Comparison of ENCODE assay signal across 18 mouse cellular contexts in the genomic region with DNA sequence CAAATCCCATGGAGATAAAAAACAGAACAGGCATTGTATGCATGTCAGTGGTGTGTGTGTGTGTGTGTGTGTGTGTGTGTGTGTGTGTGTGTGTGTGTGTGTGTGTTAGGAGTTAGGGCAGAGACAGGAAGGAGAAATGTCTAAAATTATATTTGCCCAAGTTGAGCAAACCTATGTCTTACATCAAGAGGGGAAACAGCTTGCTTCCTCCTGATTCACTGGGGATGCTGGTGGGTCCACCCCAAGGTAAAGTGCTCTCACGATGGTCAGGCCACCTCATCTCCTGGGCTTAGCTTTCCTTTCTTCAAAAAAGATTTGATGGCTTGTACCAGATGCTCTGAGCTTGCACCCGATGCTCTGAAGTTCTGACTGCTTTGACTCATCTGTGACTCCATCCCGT. TPM values are rescaled to one million over a fixed set of nuclear protein-coding genes. Genes with fewer than 3 reads are reported as not detected.
DNase-seq lines count a peak whose midpoint lies in the region; ATAC-seq and TF ChIP-seq lines count a peak whose summit lies in the region.
"Had no signal": no experiment of that assay in that cellular context is flagged by ENCODE, and none has a peak within 500 bp of the region (broad histone marks: within the 10 kb centered on the region; RNA-seq: fewer than 3 reads in every experiment).

No protein-coding gene starts in this region.

- WGBS in lung, embryonic 14.5 days, result 59% methylated on average over 3 of the region's 3 CpGs
- WGBS in midbrain, postnatal 0 days, result 63% methylated on average over 3 of the region's 3 CpGs
- WGBS in hindbrain, embryonic 10.5 days, result 77% methylated on average over 3 of the region's 3 CpGs

- DNase-seq in lung, embryonic 14.5 days, result no peak
- no peak for DNase-seq in lung, postnatal 14 days
- peak; percentile 33 for DNase-seq in CD4-positive helper T cell, adult 2 months (ENCODE audit: low read depth, low spot score)
- peak; percentile 15 for DNase-seq in thymus, postnatal 0 days (ENCODE audit: low spot score)
- no peak for DNase-seq in testis, postnatal 10 days (ENCODE audit: low spot score)
- no peak for DNase-seq in midbrain, postnatal 0 days (ENCODE audit: low spot score)
- no peak for DNase-seq in hindbrain, embryonic 10.5 days (ENCODE audit: low spot score)
- DNase-seq: gastrocnemius, postnatal 10 days; heart, postnatal 4 days had no signal

- no peak for ATAC-seq in lung, embryonic 14.5 days (ENCODE audit: insufficient read depth)
- ATAC-seq in hematopoietic stem cell, adult 5-6 weeks (replicated peaks in 1 of 2; ENCODE audit: insufficient read depth in 1 of 2, low FRiP score in 2 of 2, low TSS enrichment in 1 of 2, low read depth in 1 of 2, poor library complexity in 2 of 2, severe bottlenecking in 2 of 2), result peak; percentile 58 to 61
- no peak for ATAC-seq in midbrain, postnatal 0 days (ENCODE audit: low FRiP score)
- ATAC-seq: forebrain, embryonic 16.5 days had no signal

- H3K4me2 ChIP-seq in lung, embryonic 14.5 days, result no peak overlapping the region
- no peak overlapping the region for H3K4me2 ChIP-seq in midbrain, postnatal 0 days (ENCODE audit: low read depth, low read length, poor library complexity, severe bottlenecking)

- H3K27me3 ChIP-seq in lung, embryonic 14.5 days (ENCODE audit: insufficient read depth, low read length), result no peaks in the 10 kb centered on the region
- H3K27me3 ChIP-seq in midbrain, postnatal 0 days (ENCODE audit: insufficient read depth, low read length), result no peaks in the 10 kb centered on the region
- H3K27me3 ChIP-seq in hindbrain, embryonic 10.5 days (ENCODE audit: insufficient read depth, poor library complexity, severe bottlenecking), result 0 out of 2 replicates have a peak, but pooled peaks cover 5% of the 10 kb centered on the region
- H3K27me3 ChIP-seq: intestine, embryonic 15.5 days; limb, embryonic 12.5 days; neural tube, embryonic 13.5 days had no signal

- peaks cover 15% of the 10 kb centered on the region; the same call in 1 of the 2 replicates for H3K4me1 ChIP-seq in lung, embryonic 14.5 days (ENCODE audit: insufficient read depth)
- H3K4me1 ChIP-seq in midbrain, postnatal 0 days (ENCODE audit: insufficient read depth, low read length), result no peaks in the 10 kb centered on the region
- peaks cover 19% of the 10 kb centered on the region for H3K4me1 ChIP-seq in hindbrain, embryonic 10.5 days (replicated peaks)

- H3K9ac ChIP-seq in lung, embryonic 14.5 days, result no peak overlapping the region
- H3K9ac ChIP-seq in midbrain, postnatal 0 days (replicated peaks; ENCODE audit: low read length, poor library complexity, severe bottlenecking), result no peak overlapping the region
- H3K9ac ChIP-seq: limb, embryonic 12.5 days; neural tube, embryonic 13.5 days had no signal

- peak overlapping the region; percentile 36; the same call in 1 of the 2 replicates for H3K27ac ChIP-seq in lung, embryonic 14.5 days (ENCODE audit: low read depth)
- no peak overlapping the region for H3K27ac ChIP-seq in midbrain, postnatal 0 days (ENCODE audit: low read depth, low read length)
- no peak overlapping the region for H3K27ac ChIP-seq in hindbrain, embryonic 10.5 days
- H3K27ac ChIP-seq: heart, embryonic 10.5 days had no signal

- TF ChIP-seq CTCF in lung, embryonic 14.5 days (IDR thresholded peaks at IDR 0.05; ENCODE audit: low read depth), result no peak
- TF ChIP-seq CTCF in midbrain, postnatal 0 days (IDR thresholded peaks at IDR 0.05), result no peak

- no peak overlapping the region for H3K4me3 ChIP-seq in lung, embryonic 14.5 days (ENCODE audit: low read depth, low read length)
- H3K4me3 ChIP-seq in midbrain, postnatal 0 days (ENCODE audit: low read depth, low read length), result no peak overlapping the region
- H3K4me3 ChIP-seq in hindbrain, embryonic 10.5 days, result no peak overlapping the region
- H3K4me3 ChIP-seq: heart, embryonic 10.5 days; intestine, embryonic 15.5 days; limb, embryonic 12.5 days; neural tube, embryonic 13.5 days had no signal

- no peaks in the 10 kb centered on the region for H3K36me3 ChIP-seq in lung, embryonic 14.5 days (ENCODE audit: insufficient read depth)
- H3K36me3 ChIP-seq in midbrain, postnatal 0 days (ENCODE audit: insufficient read depth, low read length), result no peaks in the 10 kb centered on the region
- no peaks in the 10 kb centered on the region for H3K36me3 ChIP-seq in hindbrain, embryonic 10.5 days
- H3K36me3 ChIP-seq: heart, embryonic 10.5 days; intestine, embryonic 15.5 days; limb, embryonic 12.5 days; neural tube, embryonic 13.5 days had no signal

- no peaks in the 10 kb centered on the region for H3K9me3 ChIP-seq in lung, embryonic 14.5 days (ENCODE audit: low read depth, low read length)
- no peaks in the 10 kb centered on the region for H3K9me3 ChIP-seq in midbrain, postnatal 0 days (ENCODE audit: low read length)
- H3K9me3 ChIP-seq in hindbrain, embryonic 10.5 days, result no peaks in the 10 kb centered on the region
- H3K9me3 ChIP-seq: heart, embryonic 10.5 days; intestine, embryonic 15.5 days; limb, embryonic 12.5 days; neural tube, embryonic 13.5 days had no signal

RNA-seq across cellular contexts. Expression of gene Pbp2, which starts 13.9 kb away (rescaled TPM):
- 0.38 and 0.53 TPM in 2 replicates for polyA plus RNA-seq in lung, embryonic 14.5 days (2014; fragmentation: Nextera tagmentation; extraction: Ambion mirVana)
- not detected in 2 replicates for total RNA-seq in hematopoietic stem cell, adult 5-6 weeks (2017)
- polyA plus RNA-seq in thymus, postnatal 0 days (2015; fragmentation: Nextera tagmentation; extraction: Ambion mirVana), result not detected in 2 replicates
- not detected in 2 replicates for total RNA-seq in midbrain, postnatal 0 days (2014; rRNA removed)
- not detected in 2 replicates for polyA plus RNA-seq in midbrain, postnatal 0 days (2015; fragmentation: Nextera tagmentation; extraction: Ambion mirVana)
- polyA plus RNA-seq in hindbrain, embryonic 10.5 days (2016; fragmentation: Nextera tagmentation; extraction: Ambion mirVana), result 0.29 TPM in 1 of 2 replicates, not detected in the other
- total RNA-seq: adrenal gland, adult 18-20 months; gastrocnemius, postnatal 10 days; heart, postnatal 4 days had no signal
- polyA plus RNA-seq: forebrain, embryonic 16.5 days; limb, embryonic 12.5 days; liver, embryonic 16.5 days; midbrain, embryonic 14.5 days had no signal

RNA-seq across cellular contexts. Expression of gene Emp1, which starts 38.2 kb away (rescaled TPM):
- polyA plus RNA-seq in lung, embryonic 14.5 days (2014; fragmentation: Nextera tagmentation; extraction: Ambion mirVana), result 23.7 and 25.1 TPM in 2 replicates
- 31.7 and 32.0 TPM in 2 replicates for total RNA-seq in hematopoietic stem cell, adult 5-6 weeks (2017)
- 10.4 and 12.8 TPM in 2 replicates for polyA plus RNA-seq in thymus, postnatal 0 days (2015; fragmentation: Nextera tagmentation; extraction: Ambion mirVana)
- total RNA-seq in midbrain, postnatal 0 days (2014; rRNA removed), result 26.9 and 42.1 TPM in 2 replicates
- polyA plus RNA-seq in midbrain, postnatal 0 days (2015; fragmentation: Nextera tagmentation; extraction: Ambion mirVana), result 5.6 and 5.7 TPM in 2 replicates
- 6.2 and 10.5 TPM in 2 replicates for polyA plus RNA-seq in hindbrain, embryonic 10.5 days (2016; fragmentation: Nextera tagmentation; extraction: Ambion mirVana)

Comparison
In these comparisons a context has a peak if more than half of its experiments do, and no peak if none do; other contexts are left out.
1. ATAC-seq: peak in hematopoietic stem cell, adult 5-6 weeks (2 of 2); none in lung, embryonic 14.5 days (single experiment) and midbrain, postnatal 0 days (single experiment).
2. DNase-seq: peak in CD4-positive helper T cell, adult 2 months (single experiment) and thymus, postnatal 0 days (single experiment); none in lung, embryonic 14.5 days (single experiment), lung, postnatal 14 days (single experiment), testis, postnatal 10 days (single experiment), midbrain, postnatal 0 days (single experiment) and hindbrain, embryonic 10.5 days (single experiment).